Mouse (Mus musculus): Measurements from ENCODE around the gene Poll.
A peak's percentile ranks its signal among the peaks of the same experiment; 100 is the strongest.

The Poll gene

GRCm38 (mm10) chr19:45560153-45560890 is at the start of gene Poll, which contains the start of gene Gm17018:
Gene Poll, minus strand, starts transcription at chr19:45560531.
Gene Gm17018, plus strand, starts transcription at chr19:45560615.
- DNase-seq (ENCODE audit: low read depth, low spot score): peak; percentile 69

DNA sequence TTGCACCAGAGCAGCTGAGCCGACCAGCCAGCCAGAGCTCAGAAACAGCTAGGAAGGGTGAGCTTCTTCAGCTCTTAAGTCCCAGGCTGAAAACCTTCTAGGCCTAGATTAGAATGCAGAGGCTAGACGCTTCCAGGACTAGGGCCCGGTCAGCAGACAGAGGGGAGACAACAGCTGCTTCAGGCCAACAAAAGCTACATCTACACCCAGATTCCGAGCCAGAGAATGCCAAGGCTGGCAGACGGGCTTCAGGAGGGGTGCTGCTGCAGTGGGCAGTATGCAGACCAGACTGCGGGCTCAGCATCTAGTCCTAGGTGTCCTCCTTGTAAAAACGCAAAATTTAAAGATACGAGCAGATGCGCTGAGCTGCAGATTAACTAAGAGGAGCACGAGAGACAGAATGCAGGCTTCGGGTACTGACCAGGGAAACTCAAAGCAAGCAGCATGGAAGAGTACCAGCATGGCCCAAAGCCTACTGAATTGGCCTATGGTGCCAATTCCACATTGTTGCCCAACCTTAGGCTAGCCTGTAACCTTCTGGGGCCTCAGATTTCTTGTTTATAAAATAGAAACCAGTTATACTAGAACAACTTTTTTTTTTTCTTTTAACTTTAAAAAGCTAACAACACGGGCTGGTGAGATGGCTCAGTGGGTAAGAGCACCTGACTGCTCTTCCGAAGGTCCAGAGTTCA is 48.5 kb upstream of the Poll start:
- no peak for DNase-seq (ENCODE audit: low read depth, low spot score)

- no peak for DNase-seq (ENCODE audit: low read depth, low spot score)
Observed at GRCm38 (mm10) chr19:45607479-45607878, 47.1 kb upstream of the Poll start.

- no peak for DNase-seq (ENCODE audit: low read depth, low spot score)
Observed at GRCm38 (mm10) chr19:45606701-45607100, 46.4 kb upstream of the Poll start.

DNA sequence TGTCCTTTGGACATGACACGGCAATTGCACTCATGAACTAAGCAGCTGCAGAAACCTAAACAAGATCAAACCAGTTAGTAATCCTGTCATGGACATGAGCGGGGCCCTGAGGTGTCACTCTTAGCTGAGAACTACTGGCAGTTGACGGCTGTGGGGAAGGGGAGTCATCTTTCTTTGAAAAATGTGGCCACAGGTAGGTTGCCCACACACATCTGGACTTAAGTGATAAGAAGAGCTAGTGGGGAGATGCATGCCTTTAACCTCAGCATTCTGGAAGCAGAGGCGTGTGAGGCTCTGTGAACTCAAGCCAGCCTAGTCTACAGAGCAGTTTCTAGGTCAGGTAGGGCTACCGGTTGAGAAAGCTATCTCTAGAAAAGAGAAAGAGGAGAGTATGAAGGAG is 42.3 kb upstream of the Poll start:
- DNase-seq (ENCODE audit: low read depth, low spot score): no peak

DNA sequence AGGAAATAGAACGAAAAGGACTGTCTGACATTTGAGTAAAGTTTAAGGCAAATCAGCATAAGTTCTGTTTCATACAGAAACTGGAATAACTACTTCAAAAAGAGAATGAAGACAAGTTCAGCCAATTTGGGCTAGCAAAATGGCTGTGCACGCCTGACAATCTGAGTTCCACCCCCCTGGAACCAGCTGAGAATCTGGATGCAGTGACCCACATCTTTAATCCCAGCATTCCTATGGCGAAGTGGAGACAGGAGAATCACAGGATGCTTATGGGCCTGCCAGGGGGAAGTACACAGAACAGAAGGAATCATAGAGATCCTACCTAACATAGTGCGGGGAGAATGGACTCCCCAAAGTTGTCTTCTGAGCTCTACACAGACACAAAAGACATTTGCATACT is 36.8 kb upstream of the Poll start:
- no peak for DNase-seq (ENCODE audit: low read depth, low spot score)

GRCm38 (mm10) chr19:45596434-45596833 is 36.1 kb upstream of the Poll start:
- no peak for DNase-seq (ENCODE audit: low read depth, low spot score)

- no peak for DNase-seq (ENCODE audit: low read depth, low spot score)
Observed at GRCm38 (mm10) chr19:45596019-45596418, 35.7 kb upstream of the Poll start.

DNA sequence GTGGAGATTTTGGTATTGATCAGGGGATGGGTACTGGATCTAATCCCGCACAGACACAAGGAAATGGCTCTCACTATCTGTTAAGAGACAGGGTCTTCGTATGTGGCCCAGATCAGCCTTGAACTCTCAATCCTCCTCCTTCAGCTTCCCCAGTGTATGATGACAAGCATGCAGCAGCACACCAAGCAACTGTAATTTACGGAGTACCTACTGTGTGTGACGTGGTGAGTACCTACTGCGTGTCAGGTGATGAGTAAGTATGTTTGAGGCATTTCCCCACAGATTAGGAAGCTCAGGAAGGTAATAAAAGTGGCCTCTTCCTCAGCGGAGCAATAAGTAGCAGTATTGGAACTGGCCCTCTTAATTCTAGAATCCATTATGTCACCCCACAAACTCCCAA is 35.1 kb upstream of the Poll start:
- no peak for DNase-seq (ENCODE audit: low read depth, low spot score)

DNA sequence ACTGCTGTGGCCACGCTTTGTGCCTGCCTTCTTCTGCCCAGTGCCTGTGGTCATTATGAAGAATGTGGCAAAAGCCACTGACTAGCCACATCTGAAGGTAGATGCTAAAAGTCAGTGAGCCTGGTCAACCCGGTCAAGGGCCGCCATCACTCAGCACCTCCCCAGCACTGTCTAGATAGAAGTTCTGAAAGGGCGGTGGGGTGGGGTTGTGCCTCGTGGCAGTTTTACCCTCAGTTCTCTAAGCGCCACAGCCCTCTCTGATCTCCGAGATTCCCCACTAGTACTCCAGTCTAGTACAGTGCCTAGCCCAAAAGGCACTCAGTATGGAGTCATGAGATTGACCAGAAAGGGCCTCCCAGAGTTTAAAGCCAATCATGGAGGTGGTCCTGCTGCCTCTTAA is 33.7 kb upstream of the Poll start:
- no peak for DNase-seq (ENCODE audit: low read depth, low spot score)

DNA sequence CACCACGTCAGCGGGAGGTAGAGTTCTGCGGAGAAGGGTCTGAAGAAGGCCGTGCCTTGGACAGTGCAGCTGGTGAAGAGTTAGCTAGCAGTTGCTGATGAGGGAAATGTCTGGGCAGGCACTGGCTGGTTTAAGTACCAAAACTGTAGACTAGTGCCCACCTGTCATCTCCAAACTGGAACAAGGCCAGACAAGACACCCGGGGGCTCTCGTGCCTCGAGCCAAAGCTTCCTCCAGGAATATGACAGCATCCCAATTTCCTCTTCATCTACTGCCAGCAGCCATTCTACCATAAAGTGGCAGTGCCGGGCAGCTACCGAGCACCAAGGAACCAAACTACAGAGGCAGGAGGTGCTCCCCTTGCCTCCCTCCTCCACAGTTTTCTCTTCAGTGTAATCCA is 32.6 kb upstream of the Poll start:
- DNase-seq (ENCODE audit: low read depth, low spot score): no peak

- DNase-seq (ENCODE audit: low read depth, low spot score): no peak
Observed at GRCm38 (mm10) chr19:45591704-45592103, 31.4 kb upstream of the Poll start.

GRCm38 (mm10) chr19:45589761-45590160 is 29.4 kb upstream of the Poll start:
- no peak for DNase-seq (ENCODE audit: low read depth, low spot score)

GRCm38 (mm10) chr19:45587509-45588292 is 27.4 kb upstream of the Poll start:
- DNase-seq (ENCODE audit: low read depth, low spot score): no peak

DNA sequence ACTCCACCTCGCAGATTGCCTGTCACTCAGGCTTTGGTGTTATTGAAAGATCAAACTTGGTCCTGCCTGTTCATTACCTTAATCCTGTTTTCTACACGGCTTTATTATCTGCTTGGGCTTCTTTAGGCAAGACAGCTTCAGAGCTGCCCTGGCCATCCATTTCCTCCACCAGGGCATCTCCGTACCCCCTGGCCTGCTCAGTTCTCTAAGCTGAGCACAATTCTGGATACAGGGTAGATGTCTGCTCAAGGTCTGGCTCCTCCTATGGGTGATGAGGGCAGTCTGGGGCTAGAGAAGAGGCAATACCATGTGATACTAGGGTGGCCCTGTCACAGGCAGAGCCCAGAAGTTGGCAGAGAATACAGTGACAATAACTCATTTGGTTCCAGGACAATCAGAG is 26.5 kb upstream of the Poll start:
- no peak for DNase-seq (ENCODE audit: low read depth, low spot score)

DNA sequence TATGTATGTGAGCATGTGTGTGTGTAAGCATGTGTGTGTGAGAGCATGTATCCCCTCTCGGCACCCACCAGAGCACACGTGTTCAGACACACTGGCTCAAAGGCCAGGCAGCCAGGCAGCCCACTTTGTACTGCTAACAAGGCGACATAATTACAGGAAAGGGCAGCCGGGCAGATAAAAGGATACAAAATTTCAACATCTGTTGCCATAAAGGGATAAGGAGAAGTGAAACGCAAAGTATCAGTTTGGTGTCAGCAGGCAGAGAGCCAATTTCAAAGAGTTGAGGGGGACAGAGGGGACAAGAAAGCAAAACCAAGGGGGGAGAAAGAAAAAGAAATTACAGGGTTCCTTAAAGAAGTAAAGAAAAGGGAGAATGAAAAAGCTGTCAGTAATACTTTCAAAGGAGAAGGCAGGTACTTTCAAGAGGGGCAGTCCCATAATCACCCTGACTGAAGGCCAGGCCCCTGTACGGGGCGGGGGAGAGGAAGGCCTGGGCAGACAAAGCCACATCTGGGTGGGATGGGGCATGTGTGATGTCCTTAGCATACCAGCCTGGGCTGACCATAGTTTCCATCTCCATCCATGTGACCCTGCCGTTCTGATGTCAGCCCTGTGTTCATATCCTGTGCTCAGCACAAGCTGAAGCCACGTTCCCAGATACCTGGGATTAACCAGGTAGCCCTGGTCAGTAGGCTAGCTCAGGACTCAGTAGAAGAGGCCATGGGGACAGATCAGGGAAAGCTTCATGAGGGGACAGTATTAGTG is 24.7 kb upstream of the Poll start:
- DNase-seq (ENCODE audit: low read depth, low spot score): no peak

GRCm38 (mm10) chr19:45583136-45583535 is 22.8 kb upstream of the Poll start:
- no peak for DNase-seq (ENCODE audit: low read depth, low spot score)

DNA sequence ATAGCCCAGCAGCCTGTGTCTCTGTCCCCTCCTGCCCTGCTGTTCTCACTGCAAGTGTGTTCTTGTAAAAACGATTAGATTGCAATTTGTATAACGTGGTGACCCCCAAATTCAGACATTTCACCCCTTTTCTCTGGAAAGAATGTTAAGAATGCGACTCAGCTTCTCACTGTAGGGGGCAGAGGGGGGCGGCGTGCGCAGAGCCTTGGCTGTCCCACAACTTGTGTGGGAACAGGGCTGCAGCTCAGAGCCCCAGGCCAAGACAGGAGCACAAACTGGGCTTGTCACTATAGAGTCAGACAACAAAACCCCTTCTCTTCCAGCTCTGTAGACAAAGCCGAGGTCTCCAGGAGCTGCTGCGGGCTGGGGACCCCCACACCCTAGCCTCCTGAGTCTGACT is 21.8 kb upstream of the Poll start:
- no peak for DNase-seq (ENCODE audit: low read depth, low spot score)

DNA sequence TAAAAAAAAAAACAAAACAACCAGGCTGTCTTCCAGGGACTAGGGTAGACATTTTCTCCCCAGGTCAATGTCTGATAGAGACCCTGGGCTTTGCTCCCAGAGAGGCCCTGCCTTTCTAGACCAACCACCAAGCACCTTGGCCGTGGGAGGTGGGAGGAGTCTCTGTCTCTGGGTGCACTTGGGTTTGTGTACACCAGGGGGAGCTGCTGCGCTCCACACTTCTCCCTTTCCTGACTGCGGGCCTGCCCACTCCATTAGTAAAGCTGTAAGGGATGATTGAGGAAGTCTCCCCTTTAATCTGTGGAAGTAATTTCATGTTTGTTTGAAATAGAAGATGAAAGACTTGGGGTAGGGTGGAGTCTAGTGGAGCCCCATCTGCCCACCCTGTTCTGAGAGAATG is 20.9 kb upstream of the Poll start:
- no peak for DNase-seq (ENCODE audit: low read depth, low spot score)

- DNase-seq (ENCODE audit: low read depth, low spot score): no peak
Observed at GRCm38 (mm10) chr19:45580235-45580634, 19.9 kb upstream of the Poll start.

GRCm38 (mm10) chr19:45579416-45579815 is 19.1 kb upstream of the Poll start:
- DNase-seq (ENCODE audit: low read depth, low spot score): no peak

- no peak for DNase-seq (ENCODE audit: low read depth, low spot score)
Observed at GRCm38 (mm10) chr19:45578976-45579375, 18.6 kb upstream of the Poll start.
